Mouse (Mus musculus) megakaryocyte, embryonic 14.5 days (primary cell): ENCODE measurements around the gene Sufu.

Experiments used
- FLI1 ChIP-seq: IDR thresholded peaks from 2 replicates; pipeline ENCODE4 v1.6.1; 2012; ENCODE audit warnings: low read length, inconsistent platforms, mixed read lengths
- GATA1 ChIP-seq: IDR thresholded peaks from 3 replicates; pipeline ENCODE4 v1.6.1; 2012; ENCODE audit warnings: mixed read lengths, low read length, inconsistent platforms, borderline replicate concordance

DNA sequence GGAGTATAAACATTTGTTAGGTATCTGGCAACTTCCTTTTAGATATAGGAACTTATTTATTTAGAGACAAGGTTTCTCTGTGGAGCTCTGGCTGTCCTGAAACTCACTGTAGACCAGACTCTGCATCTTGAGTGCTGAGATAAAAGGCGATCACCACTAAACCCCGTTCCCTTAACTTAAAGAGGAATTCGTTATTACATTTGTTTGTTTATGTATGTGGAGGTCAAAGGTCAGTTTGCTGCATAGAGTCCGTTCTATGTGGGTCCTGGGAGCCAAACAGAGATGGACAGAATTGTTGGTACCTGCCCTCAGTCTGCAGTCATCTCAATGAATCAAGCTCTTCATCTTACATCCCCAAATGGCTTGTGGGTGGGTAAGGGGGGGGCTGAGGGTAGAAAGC is 20.8 kb upstream of the Sufu start:
- TF ChIP-seq FLI1, result no peak
- no peak for TF ChIP-seq GATA1
